In the genomic region with DNA sequence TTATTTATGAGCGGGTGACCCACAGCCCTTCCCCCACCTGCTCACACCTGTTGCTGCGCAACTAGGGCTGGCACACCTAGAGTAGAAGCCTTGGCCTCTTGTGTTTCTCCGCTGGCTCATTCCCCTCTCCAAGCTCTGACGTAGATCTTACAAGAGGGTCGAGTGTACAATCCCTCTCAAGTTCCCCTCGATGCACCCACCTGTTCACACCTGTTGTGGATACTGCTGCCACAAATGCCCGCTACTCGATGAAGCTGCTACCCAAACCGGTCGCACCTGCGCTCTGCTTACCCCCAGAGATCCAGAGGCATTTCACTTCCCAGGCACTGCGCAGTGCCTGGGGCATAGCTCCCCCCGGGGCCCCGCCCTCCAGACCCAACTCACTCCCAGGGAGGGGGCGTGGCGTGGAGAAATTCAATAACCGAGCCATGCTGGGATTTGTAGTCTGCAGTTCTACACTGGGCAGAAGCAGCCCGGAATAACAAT, we compare ENCODE assay signal across 8 mouse cellular contexts. TPM values are rescaled to one million over a fixed set of nuclear protein-coding genes. Genes with fewer than 3 reads are reported as not detected.
DNase-seq lines count a peak whose midpoint lies in the region; ATAC-seq lines count a peak whose summit lies in the region.

No protein-coding gene starts in this region.

- no peaks in the 10 kb centered on the region for H3K9me3 ChIP-seq in heart, embryonic 14.5 days (ENCODE audit: control insufficient read depth, low read length)
- H3K9me3 ChIP-seq in heart, embryonic 16.5 days (replicated peaks; ENCODE audit: control insufficient read depth, low read length) = no peaks in the 10 kb centered on the region
- no peaks in the 10 kb centered on the region for H3K9me3 ChIP-seq in midbrain, embryonic 10.5 days (replicated peaks)

- no peak; the same call in 1 of the 2 replicates for ATAC-seq in heart, embryonic 14.5 days (ENCODE audit: insufficient number of reproducible peaks, insufficient read depth, low FRiP score, low read depth)
- no peak for ATAC-seq in heart, embryonic 16.5 days (replicated peaks; ENCODE audit: extremely low read depth, insufficient read depth, low FRiP score)
- ATAC-seq in erythroblast, adult 5-6 weeks (replicated peaks; ENCODE audit: low FRiP score, poor library complexity, severe bottlenecking) = no peak

- whole genome bisulfite sequencing in heart, embryonic 14.5 days = 29% methylated on average over 18 of the region's 18 CpGs
- WGBS in heart, embryonic 16.5 days = 33% methylated on average over 18 of the region's 18 CpGs
- 33% methylated on average over 18 of the region's 18 CpGs for WGBS in midbrain, embryonic 10.5 days

- no peak overlapping the region for H3K9ac ChIP-seq in heart, embryonic 14.5 days (ENCODE audit: low read length)
- H3K9ac ChIP-seq in heart, embryonic 16.5 days (ENCODE audit: low read length) = no peak overlapping the region

- H3K4me2 ChIP-seq in heart, embryonic 14.5 days (ENCODE audit: low read length) = peak overlapping the region; percentile 40
- peak overlapping the region; percentile 45; the same call in 1 of the 2 replicates for H3K4me2 ChIP-seq in heart, embryonic 16.5 days (ENCODE audit: low read depth, low read length)

- H3K4me1 ChIP-seq in heart, embryonic 14.5 days (ENCODE audit: control insufficient read depth in 2 of 2, insufficient read depth in 2 of 2, low read length in 2 of 2) = peaks cover 0 to 3% of the 10 kb centered on the region in 2 experiments; a peak in 1 of 4 replicates
- no peaks in the 10 kb centered on the region for H3K4me1 ChIP-seq in brown adipose tissue, adult 24 weeks (ENCODE audit: control insufficient read depth, insufficient read depth, insufficient read length, low read length)
- peaks cover 3% of the 10 kb centered on the region; the same call in 1 of the 2 replicates for H3K4me1 ChIP-seq in heart, embryonic 16.5 days (ENCODE audit: control insufficient read depth, insufficient read depth, low read length)
- peaks cover 46% of the 10 kb centered on the region for H3K4me1 ChIP-seq in midbrain, embryonic 10.5 days

- H3K4me3 ChIP-seq in heart, embryonic 14.5 days (ENCODE audit: control insufficient read depth in 1 of 2, insufficient read depth in 1 of 2, low read depth in 1 of 2, low read length in 2 of 2) = peak overlapping the region in 1 of 2 experiments; percentile 24; a peak in 1 of 4 replicates
- H3K4me3 ChIP-seq in brown adipose tissue, adult 24 weeks (ENCODE audit: insufficient read depth, low read depth, low read length) = peak overlapping the region; percentile 29
- H3K4me3 ChIP-seq in heart, embryonic 16.5 days (ENCODE audit: low read length) = no peak overlapping the region
- peak overlapping the region; percentile 27; the same call in 1 of the 2 replicates for H3K4me3 ChIP-seq in midbrain, embryonic 10.5 days

- DNase-seq in heart, adult 8-10 months (ENCODE audit: low spot score) = no peak
- DNase-seq in kidney, postnatal 4 days = peak; percentile 69 to 80
- DNase-seq in midbrain, embryonic 10.5 days (ENCODE audit: low spot score) = no peak
- no peak for DNase-seq in left cerebral cortex, adult 11 months (ENCODE audit: low spot score)

- no peak overlapping the region for H3K27ac ChIP-seq in heart, embryonic 14.5 days (replicated peaks in 1 of 2; ENCODE audit: control insufficient read depth in 1 of 2, insufficient read depth in 1 of 2, low read depth in 2 of 2, low read length in 2 of 2)
- H3K27ac ChIP-seq in brown adipose tissue, adult 24 weeks (replicated peaks; ENCODE audit: low read depth, low read length) = no peak overlapping the region
- no peak overlapping the region for H3K27ac ChIP-seq in heart, embryonic 16.5 days (ENCODE audit: low read length)
- no peak overlapping the region for H3K27ac ChIP-seq in midbrain, embryonic 10.5 days (replicated peaks)

- H3K36me3 ChIP-seq in heart, embryonic 14.5 days (ENCODE audit: control insufficient read depth, insufficient read depth, low read length) = no peaks in the 10 kb centered on the region
- H3K36me3 ChIP-seq in heart, embryonic 16.5 days (ENCODE audit: control insufficient read depth, insufficient read depth) = no peaks in the 10 kb centered on the region
- no peaks in the 10 kb centered on the region for H3K36me3 ChIP-seq in midbrain, embryonic 10.5 days

- no peaks in the 10 kb centered on the region for H3K27me3 ChIP-seq in heart, embryonic 14.5 days (ENCODE audit: control insufficient read depth, insufficient read depth, low read length)
- no peaks in the 10 kb centered on the region for H3K27me3 ChIP-seq in heart, embryonic 16.5 days (ENCODE audit: control insufficient read depth, insufficient read depth, low read length)
- H3K27me3 ChIP-seq in midbrain, embryonic 10.5 days (ENCODE audit: low read depth, poor library complexity, severe bottlenecking) = no peaks in the 10 kb centered on the region

RNA-seq across cellular contexts. Expression of a gene that starts 4.1 kb away (rescaled TPM):
- polyA plus RNA-seq in heart, embryonic 14.5 days (2014; fragmentation: Nextera tagmentation; extraction: Ambion mirVana) = 1.3 and 1.6 TPM in 2 replicates
- total RNA-seq in heart, adult 8-10 months (2022) = 1 to 10 TPM; 2.9 to 3.7 (median 3.4) TPM
- 11.1 TPM in 2 replicates for polyA plus RNA-seq in brown adipose tissue, adult 24 weeks (2012; ENCODE audit: insufficient read depth, insufficient read length, missing spikeins)
- polyA plus RNA-seq in heart, embryonic 16.5 days (2015; fragmentation: Nextera tagmentation; extraction: Ambion mirVana) = 2.7 and 2.8 TPM in 2 replicates
- polyA plus RNA-seq in midbrain, embryonic 10.5 days (2016; fragmentation: Nextera tagmentation; extraction: Ambion mirVana) = 4.2 and 4.4 TPM in 2 replicates
- not detected in 2 replicates for total RNA-seq in erythroblast, adult 5-6 weeks (2015; ENCODE audit: low replicate concordance)
- total RNA-seq in erythroblast, adult 5-6 weeks (2017; ENCODE audit: low replicate concordance) = not detected in 2 replicates

RNA-seq across cellular contexts. Expression of a gene that starts 48.3 kb away (rescaled TPM):
- polyA plus RNA-seq in heart, embryonic 14.5 days (2014; fragmentation: Nextera tagmentation; extraction: Ambion mirVana) = 32.8 and 36.4 TPM in 2 replicates
- total RNA-seq in heart, adult 8-10 months (2022) = 10 to 100 TPM; 32.7 to 35.7 (median 34.1) TPM
- 11.6 and 27.2 TPM in 2 replicates for polyA plus RNA-seq in brown adipose tissue, adult 24 weeks (2012; ENCODE audit: insufficient read depth, insufficient read length, missing spikeins)
- polyA plus RNA-seq in heart, embryonic 16.5 days (2015; fragmentation: Nextera tagmentation; extraction: Ambion mirVana) = 25.6 and 27.2 TPM in 2 replicates
- 29.3 and 37.3 TPM in 2 replicates for polyA plus RNA-seq in midbrain, embryonic 10.5 days (2016; fragmentation: Nextera tagmentation; extraction: Ambion mirVana)
- total RNA-seq in erythroblast, adult 5-6 weeks (2015; ENCODE audit: low replicate concordance) = 7.9 and 8.1 TPM in 2 replicates
- total RNA-seq in erythroblast, adult 5-6 weeks (2017; ENCODE audit: low replicate concordance) = 3.4 and 5.9 TPM in 2 replicates

RNA-seq across cellular contexts. Expression of a gene that starts 50.0 kb away (rescaled TPM):
- 93.8 and 101 TPM in 2 replicates for polyA plus RNA-seq in heart, embryonic 14.5 days (2014; fragmentation: Nextera tagmentation; extraction: Ambion mirVana)
- total RNA-seq in heart, adult 8-10 months (2022) = 10 to 100 TPM; 69.4 to 78.5 (median 76.5) TPM
- 125 and 158 TPM in 2 replicates for polyA plus RNA-seq in brown adipose tissue, adult 24 weeks (2012; ENCODE audit: insufficient read depth, insufficient read length, missing spikeins)
- polyA plus RNA-seq in heart, embryonic 16.5 days (2015; fragmentation: Nextera tagmentation; extraction: Ambion mirVana) = 84.1 and 93.5 TPM in 2 replicates
- polyA plus RNA-seq in midbrain, embryonic 10.5 days (2016; fragmentation: Nextera tagmentation; extraction: Ambion mirVana) = 63.2 and 68.9 TPM in 2 replicates
- 3.5 and 27.4 TPM in 2 replicates for total RNA-seq in erythroblast, adult 5-6 weeks (2015; ENCODE audit: low replicate concordance)
- total RNA-seq in erythroblast, adult 5-6 weeks (2017; ENCODE audit: low replicate concordance) = 7.1 and 40.0 TPM in 2 replicates

RNA-seq across cellular contexts. Expression of a gene that starts 50.9 kb away (rescaled TPM):
- 107 and 119 TPM in 2 replicates for polyA plus RNA-seq in heart, embryonic 14.5 days (2014; fragmentation: Nextera tagmentation; extraction: Ambion mirVana)
- total RNA-seq in heart, adult 8-10 months (2022) = 10 to 100 TPM; 60.7 to 63.9 (median 62.5) TPM
- polyA plus RNA-seq in brown adipose tissue, adult 24 weeks (2012; ENCODE audit: insufficient read depth, insufficient read length, missing spikeins) = 56.8 and 70.0 TPM in 2 replicates
- polyA plus RNA-seq in heart, embryonic 16.5 days (2015; fragmentation: Nextera tagmentation; extraction: Ambion mirVana) = 75.8 and 76.5 TPM in 2 replicates
- polyA plus RNA-seq in midbrain, embryonic 10.5 days (2016; fragmentation: Nextera tagmentation; extraction: Ambion mirVana) = 98.2 and 105 TPM in 2 replicates
- 60.5 and 60.6 TPM in 2 replicates for total RNA-seq in erythroblast, adult 5-6 weeks (2015; ENCODE audit: low replicate concordance)
- 62.5 and 81.7 TPM in 2 replicates for total RNA-seq in erythroblast, adult 5-6 weeks (2017; ENCODE audit: low replicate concordance)

Comparison
In these comparisons a context has a peak if more than half of its experiments do, and no peak if none do; other contexts are left out.
1. DNase-seq: peak in kidney, postnatal 4 days (2 of 2); none in heart, adult 8-10 months (single experiment), midbrain, embryonic 10.5 days (single experiment) and left cerebral cortex, adult 11 months (single experiment).